Mouse (Mus musculus): ENCODE data around the gene Pfkfb2. TPM values are rescaled to one million over a fixed set of nuclear protein-coding genes. Genes with fewer than 3 reads are reported as not detected.
A peak's percentile ranks its signal among the peaks of the same experiment; 100 is the strongest.

The Pfkfb2 gene
- polyA plus RNA-seq, 1 experiment from 2014 or later: 4.6 TPM

GRCm38 (mm10) chr1:130740781-130741720, 12.0 kb upstream of the Pfkfb2 start:
- Histone ChIP-seq H3K36me3 (ENCODE audit: control insufficient read depth, insufficient read depth, low read length) (0 out of 2 replicates have a peak, but pooled peaks cover 4% of the 10 kb centered on the region), H3K4me2 (replicated peaks; ENCODE audit: low read depth) (no peak overlapping the region), H3K4me1 (replicated peaks; ENCODE audit: control insufficient read depth, insufficient read depth) (peaks cover 4% of the 10 kb centered on the region), H3K9me3 (ENCODE audit: control insufficient read depth, low read length) (no peaks in the 10 kb centered on the region), H3K9ac (ENCODE audit: low read length) (no peak overlapping the region), H3K27me3 (ENCODE audit: control insufficient read depth, insufficient read depth, low read length) (no peaks in the 10 kb centered on the region), H3K4me3 (ENCODE audit: low read depth, low read length) (no peak overlapping the region), H3K27ac (replicated peaks) (peak overlapping the region; percentile 77)
- TF ChIP-seq EP300 (optimal IDR thresholded peaks at IDR 0.05) (no peak), CTCF (IDR thresholded peaks at IDR 0.05; ENCODE audit: low read depth) (no peak)
- ATAC-seq (ENCODE audit: low FRiP score, low TSS enrichment) (peak; percentile 58), DNase-seq (ENCODE audit: low spot score) (peak; percentile 27)
- WGBS: 47% methylated on average over 15 of the region's 15 CpGs

GRCm38 (mm10) chr1:130740227-130740648, 11.2 kb upstream of the Pfkfb2 start:
- 0 out of 2 replicates have a peak, but pooled peaks cover 4% of the 10 kb centered on the region for H3K36me3 ChIP-seq (ENCODE audit: control insufficient read depth, insufficient read depth, low read length)
- 46% methylated on average over 4 of the region's 4 CpGs for WGBS
- peaks cover 4% of the 10 kb centered on the region for H3K4me1 ChIP-seq (replicated peaks; ENCODE audit: control insufficient read depth, insufficient read depth)
- no peak overlapping the region for H3K4me2 ChIP-seq (replicated peaks; ENCODE audit: low read depth)
- H3K9ac ChIP-seq (ENCODE audit: low read length): no peak overlapping the region
- H3K27me3 ChIP-seq (ENCODE audit: control insufficient read depth, insufficient read depth, low read length): no peaks in the 10 kb centered on the region
- no peaks in the 10 kb centered on the region for H3K9me3 ChIP-seq (ENCODE audit: control insufficient read depth, low read length)
- peak overlapping the region; percentile 77 for H3K27ac ChIP-seq (replicated peaks)
- DNase-seq (ENCODE audit: low spot score): peak; percentile 33
- ATAC-seq (ENCODE audit: low FRiP score, low TSS enrichment): no peak
- TF ChIP-seq CTCF (IDR thresholded peaks at IDR 0.05; ENCODE audit: low read depth) (no peak), EP300 (optimal IDR thresholded peaks at IDR 0.05) (no peak)
- no peak overlapping the region for H3K4me3 ChIP-seq (ENCODE audit: low read depth, low read length)

- Histone ChIP-seq H3K4me1 (replicated peaks; ENCODE audit: control insufficient read depth, insufficient read depth) (peaks cover 4% of the 10 kb centered on the region), H3K27ac (replicated peaks) (no peak overlapping the region), H3K4me2 (replicated peaks; ENCODE audit: low read depth) (no peak overlapping the region), H3K9ac (ENCODE audit: low read length) (no peak overlapping the region), H3K9me3 (ENCODE audit: control insufficient read depth, low read length) (no peaks in the 10 kb centered on the region), H3K4me3 (ENCODE audit: low read depth, low read length) (no peak overlapping the region), H3K36me3 (ENCODE audit: control insufficient read depth, insufficient read depth, low read length) (0 out of 2 replicates have a peak, but pooled peaks cover 4% of the 10 kb centered on the region), H3K27me3 (ENCODE audit: control insufficient read depth, insufficient read depth, low read length) (no peaks in the 10 kb centered on the region)
- no peak for TF ChIP-seq CTCF (IDR thresholded peaks at IDR 0.05; ENCODE audit: low read depth)
- TF ChIP-seq EP300 (optimal IDR thresholded peaks at IDR 0.05): no peak
- DNase-seq (ENCODE audit: low spot score): no peak
- ATAC-seq (ENCODE audit: low FRiP score, low TSS enrichment): no peak
- 52% methylated on average over 3 of the region's 3 CpGs for WGBS
These were observed 10.6 kb upstream of the Pfkfb2 start for GRCm38 (mm10) chr1:130739636-130740035.

GRCm38 (mm10) chr1:130738551-130739106, 9.6 kb upstream of the Pfkfb2 start:
- DNase-seq (ENCODE audit: low spot score) (no peak), ATAC-seq (ENCODE audit: low FRiP score, low TSS enrichment) (no peak)
- Histone ChIP-seq H3K27ac (replicated peaks) (0 out of 2 replicates have a peak overlapping the region, but pooled peaks have one; percentile 13), H3K36me3 (ENCODE audit: control insufficient read depth, insufficient read depth, low read length) (0 out of 2 replicates have a peak, but pooled peaks cover 4% of the 10 kb centered on the region), H3K27me3 (ENCODE audit: control insufficient read depth, insufficient read depth, low read length) (no peaks in the 10 kb centered on the region), H3K4me3 (ENCODE audit: low read depth, low read length) (no peak overlapping the region), H3K9me3 (ENCODE audit: control insufficient read depth, low read length) (no peaks in the 10 kb centered on the region), H3K9ac (ENCODE audit: low read length) (no peak overlapping the region; the same call in 1 of the 2 replicates), H3K4me2 (replicated peaks; ENCODE audit: low read depth) (no peak overlapping the region), H3K4me1 (replicated peaks; ENCODE audit: control insufficient read depth, insufficient read depth) (peaks cover 4% of the 10 kb centered on the region)
- 65% methylated on average over 3 of the region's 3 CpGs for WGBS
- TF ChIP-seq EP300 (optimal IDR thresholded peaks at IDR 0.05) (no peak), CTCF (IDR thresholded peaks at IDR 0.05; ENCODE audit: low read depth) (no peak)

- H3K9me3 ChIP-seq (ENCODE audit: control insufficient read depth, low read length): no peaks in the 10 kb centered on the region
- H3K27me3 ChIP-seq (ENCODE audit: control insufficient read depth, insufficient read depth, low read length): no peaks in the 10 kb centered on the region
- H3K4me2 ChIP-seq (replicated peaks; ENCODE audit: low read depth): no peak overlapping the region
- 82% methylated on average over 7 of the region's 7 CpGs for WGBS
- H3K36me3 ChIP-seq (ENCODE audit: control insufficient read depth, insufficient read depth, low read length): 0 out of 2 replicates have a peak, but pooled peaks cover under 1% of the 10 kb centered on the region
- no peak for TF ChIP-seq EP300 (optimal IDR thresholded peaks at IDR 0.05)
- TF ChIP-seq CTCF (IDR thresholded peaks at IDR 0.05; ENCODE audit: low read depth): no peak
- DNase-seq (ENCODE audit: low spot score) (no peak), ATAC-seq (ENCODE audit: low FRiP score, low TSS enrichment) (no peak)
- H3K4me3 ChIP-seq (ENCODE audit: low read depth, low read length): no peak overlapping the region
- no peak overlapping the region for H3K9ac ChIP-seq (ENCODE audit: low read length)
- H3K4me1 ChIP-seq (replicated peaks; ENCODE audit: control insufficient read depth, insufficient read depth): peaks cover 4% of the 10 kb centered on the region
- H3K27ac ChIP-seq (replicated peaks): peak overlapping the region; percentile 31
These were observed 8.9 kb upstream of the Pfkfb2 start for GRCm38 (mm10) chr1:130737916-130738315.

All from stomach, postnatal 0 days (tissue).